Mouse (Mus musculus) erythroblast, embryonic 14.5 days (primary cell): ENCODE results near the gene Grpel1. TPM values are rescaled to one million over a fixed set of nuclear protein-coding genes. Genes with fewer than 3 reads are reported as not detected.

Experiments used
- H3K27me3 ChIP-seq: 2 replicates; pipeline ENCODE4 v1.6.1; 2012; ENCODE audit warnings: inconsistent platforms; ENCODE audit not compliant: control insufficient read depth
- H3K36me3 ChIP-seq: 2 replicates; pipeline ENCODE4 v1.6.1; 2012; ENCODE audit warnings: mild to moderate bottlenecking, inconsistent platforms; ENCODE audit not compliant: control insufficient read depth
- H3K4me1 ChIP-seq: 2 replicates; pipeline ENCODE4 v1.6.1; 2012; ENCODE audit warnings: inconsistent platforms; ENCODE audit not compliant: control insufficient read depth
- H3K4me3 ChIP-seq: replicated peaks from 2 replicates; pipeline ENCODE3; 2012; ENCODE audit warnings: moderate library complexity, mild to moderate bottlenecking, inconsistent platforms
- H3K9me3 ChIP-seq: 2 replicates; pipeline ENCODE4 v1.6.1; 2012; ENCODE audit warnings: low read length, inconsistent platforms, mixed read lengths; ENCODE audit not compliant: control insufficient read depth
- GATA1 ChIP-seq: IDR thresholded peaks from 2 replicates; pipeline ENCODE4 v1.6.1; 2012; ENCODE audit warnings: low read length, inconsistent platforms, mixed read lengths
- TAL1 ChIP-seq: IDR thresholded peaks from 3 replicates; pipeline ENCODE4 v1.6.1; 2012; ENCODE audit warnings: low read length, inconsistent platforms, mixed read lengths
- polyA plus RNA-seq: library from polyadenylated mRNA; stranded (reverse); fragments of >175 nt; gene quantifications from 2 replicates; pipeline ENCODE4 v1.2.3, GENCODE M21; 2012

Grpel1 gene
- polyA plus RNA-seq, 1 experiment = 1.6 TPM

DNA sequence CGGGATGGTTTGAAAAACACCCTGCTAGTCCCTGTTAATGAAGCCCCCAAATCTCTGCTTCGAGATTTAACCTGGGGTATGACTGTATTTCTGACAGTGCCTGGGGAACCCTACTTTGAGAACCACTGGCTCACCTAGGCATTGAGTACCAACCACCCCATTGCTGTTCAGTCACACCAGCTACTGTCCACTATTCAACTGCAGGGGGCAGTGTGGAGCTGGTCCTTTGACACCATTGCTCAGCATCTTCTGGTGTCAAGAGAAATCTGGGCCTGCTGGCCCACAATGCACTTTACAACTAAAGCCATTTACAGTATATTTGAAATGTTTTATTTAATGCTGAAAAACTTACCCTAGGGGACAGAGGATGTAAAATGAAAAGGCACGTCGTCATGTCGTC, 9.5 kb downstream of the Grpel1 start:
- Histone ChIP-seq H3K4me3 (no peak overlapping the region), H3K9me3 (no peaks in the 10 kb centered on the region), H3K4me1 (peaks cover 2% of the 10 kb centered on the region), H3K36me3 (peaks cover 89% of the 10 kb centered on the region), H3K27me3 (no peaks in the 10 kb centered on the region)
- no peak for TF ChIP-seq GATA1

DNA sequence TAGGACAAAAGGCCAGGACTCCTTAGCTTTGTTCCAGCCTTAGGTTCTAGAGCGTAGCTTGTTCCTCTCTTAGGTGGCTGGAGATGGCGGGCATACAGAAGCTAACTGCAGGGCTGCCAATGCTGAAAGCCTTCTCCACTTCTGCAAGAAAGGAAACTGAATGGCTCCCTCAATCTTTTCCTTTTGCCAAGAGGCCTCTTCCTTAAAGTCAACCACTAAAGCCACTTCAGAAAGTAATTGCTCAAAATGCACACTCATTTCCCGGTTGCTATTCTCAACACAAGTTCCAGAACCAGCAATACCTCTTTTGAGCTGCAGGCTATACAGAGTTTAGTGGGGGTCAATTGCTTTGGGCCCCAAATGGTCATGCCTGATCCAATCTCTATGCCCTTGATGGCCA, 12.7 kb downstream of the Grpel1 start:
- H3K4me1 ChIP-seq = peaks cover 32% of the 10 kb centered on the region
- H3K4me3 ChIP-seq = no peak overlapping the region
- TF ChIP-seq TAL1 (no peak), GATA1 (no peak)
- H3K27me3 ChIP-seq = no peaks in the 10 kb centered on the region
- no peaks in the 10 kb centered on the region for H3K9me3 ChIP-seq
- peaks cover 86% of the 10 kb centered on the region for H3K36me3 ChIP-seq

DNA sequence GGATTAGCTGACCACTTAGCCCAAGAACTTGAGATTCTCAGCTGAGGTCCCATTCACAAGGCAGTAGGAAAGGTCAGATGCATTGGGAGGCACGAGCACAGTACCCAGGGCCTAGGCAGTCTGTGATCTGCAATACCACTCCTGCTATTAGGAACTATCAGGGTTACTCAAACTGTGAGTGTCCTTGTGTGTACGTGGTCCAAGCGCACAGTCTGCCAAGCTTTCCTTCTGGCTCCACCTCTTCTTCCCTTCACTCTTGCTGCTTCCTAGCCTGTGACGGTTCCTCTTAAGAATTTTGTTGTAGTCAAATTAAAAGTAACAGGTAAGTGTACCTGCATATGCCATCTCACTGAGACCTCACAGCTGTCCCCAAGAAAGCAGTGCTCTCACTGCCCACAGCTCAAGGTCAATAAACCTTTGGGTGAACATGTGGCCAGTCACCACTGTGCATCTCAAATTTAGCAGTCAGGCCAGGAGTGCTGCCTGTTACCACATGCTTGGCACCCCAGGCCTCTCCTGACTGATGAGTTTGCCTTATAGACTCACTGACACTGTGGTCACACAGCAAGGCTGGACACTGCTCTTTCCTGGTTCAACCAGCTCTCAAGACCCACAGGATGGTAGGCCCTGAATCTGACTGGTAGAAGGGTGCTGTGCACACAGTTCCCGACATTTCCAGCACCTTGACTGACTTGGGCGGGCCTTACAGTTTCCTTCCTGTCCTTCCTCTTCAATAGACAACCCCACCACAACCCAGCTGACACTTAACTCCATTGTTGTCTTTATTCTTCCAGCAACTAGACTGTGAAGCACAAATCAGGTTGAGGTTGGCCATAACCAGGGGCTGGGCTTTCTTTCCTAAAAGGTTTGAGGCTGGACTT, 14.0 kb downstream of the Grpel1 start:
- H3K4me1 ChIP-seq = peaks cover 45% of the 10 kb centered on the region
- no peaks in the 10 kb centered on the region for H3K9me3 ChIP-seq
- TF ChIP-seq TAL1 (no peak), GATA1 (no peak)
- no peak overlapping the region for H3K4me3 ChIP-seq
- H3K27me3 ChIP-seq = no peaks in the 10 kb centered on the region
- H3K36me3 ChIP-seq = peaks cover 76% of the 10 kb centered on the region

DNA sequence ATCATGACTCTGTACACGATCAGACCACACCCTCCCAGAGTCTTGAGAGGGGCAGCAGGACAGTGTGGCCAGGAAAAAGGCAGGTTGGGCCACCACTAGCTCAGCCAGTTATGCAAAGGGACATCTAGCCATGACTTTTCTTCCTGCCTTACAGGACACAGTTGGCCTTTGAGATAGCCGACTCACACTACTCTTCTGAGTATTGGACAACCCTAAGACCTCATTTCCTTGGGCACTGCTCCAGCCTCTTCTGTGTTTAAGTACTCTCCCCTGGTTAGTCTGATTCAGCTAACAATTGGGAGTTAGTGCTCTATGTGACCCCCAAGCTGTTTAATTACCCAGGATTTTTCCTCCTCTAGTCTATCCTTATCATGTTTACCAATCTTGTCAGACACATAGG, 14.9 kb downstream of the Grpel1 start:
- Histone ChIP-seq H3K4me3 (no peak overlapping the region), H3K4me1 (peaks cover 49% of the 10 kb centered on the region), H3K9me3 (no peaks in the 10 kb centered on the region), H3K36me3 (peaks cover 68% of the 10 kb centered on the region), H3K27me3 (peaks cover 3% of the 10 kb centered on the region)
- TF ChIP-seq TAL1 (no peak), GATA1 (no peak)

DNA sequence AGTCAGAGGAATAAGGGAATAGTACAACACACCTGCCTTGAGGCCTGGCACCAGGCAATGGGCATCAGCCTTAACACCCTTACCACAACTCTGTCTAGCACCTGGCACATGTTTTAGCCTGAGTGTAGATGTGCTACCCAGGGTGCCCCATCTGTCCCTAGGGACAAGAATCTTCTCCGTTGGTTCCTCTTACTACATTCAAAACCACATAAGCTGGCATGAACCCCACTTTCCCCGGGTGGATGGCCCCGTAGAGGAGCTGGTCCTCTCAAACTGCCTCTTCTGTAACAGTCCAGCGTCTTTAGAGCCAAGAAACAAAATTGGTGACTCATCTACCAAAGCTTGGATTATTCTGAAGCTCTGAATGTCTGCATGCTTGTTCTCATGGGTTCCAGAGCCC, 15.6 kb downstream of the Grpel1 start:
- TF ChIP-seq TAL1 (no peak), GATA1 (no peak)
- Histone ChIP-seq H3K4me1 (peaks cover 55% of the 10 kb centered on the region), H3K27me3 (peaks cover 9% of the 10 kb centered on the region), H3K9me3 (no peaks in the 10 kb centered on the region), H3K4me3 (no peak overlapping the region), H3K36me3 (peaks cover 63% of the 10 kb centered on the region)

DNA sequence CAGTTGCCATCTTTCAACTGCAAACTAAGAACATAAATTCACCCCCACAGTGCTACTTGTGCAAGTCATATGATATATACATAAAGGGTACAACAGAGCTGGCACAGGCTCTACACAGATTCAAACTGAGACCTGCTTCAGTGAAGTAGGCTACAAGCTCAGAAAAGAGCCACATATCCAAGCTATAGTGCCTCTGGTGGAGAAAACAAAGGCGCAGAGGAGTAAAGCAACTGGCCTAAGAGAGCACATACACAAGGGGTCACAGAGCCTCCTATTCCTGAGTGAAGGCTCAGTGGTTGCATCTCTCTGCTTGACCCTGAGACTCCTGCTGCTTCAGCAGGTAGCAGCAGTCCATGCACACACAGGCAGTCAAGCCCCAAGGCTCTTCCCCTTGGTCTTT, 16.3 kb downstream of the Grpel1 start:
- Histone ChIP-seq H3K4me3 (no peak overlapping the region), H3K27me3 (peaks cover 17% of the 10 kb centered on the region), H3K36me3 (peaks cover 57% of the 10 kb centered on the region), H3K9me3 (no peaks in the 10 kb centered on the region), H3K4me1 (peaks cover 59% of the 10 kb centered on the region)
- TF ChIP-seq TAL1 (no peak), GATA1 (no peak)

DNA sequence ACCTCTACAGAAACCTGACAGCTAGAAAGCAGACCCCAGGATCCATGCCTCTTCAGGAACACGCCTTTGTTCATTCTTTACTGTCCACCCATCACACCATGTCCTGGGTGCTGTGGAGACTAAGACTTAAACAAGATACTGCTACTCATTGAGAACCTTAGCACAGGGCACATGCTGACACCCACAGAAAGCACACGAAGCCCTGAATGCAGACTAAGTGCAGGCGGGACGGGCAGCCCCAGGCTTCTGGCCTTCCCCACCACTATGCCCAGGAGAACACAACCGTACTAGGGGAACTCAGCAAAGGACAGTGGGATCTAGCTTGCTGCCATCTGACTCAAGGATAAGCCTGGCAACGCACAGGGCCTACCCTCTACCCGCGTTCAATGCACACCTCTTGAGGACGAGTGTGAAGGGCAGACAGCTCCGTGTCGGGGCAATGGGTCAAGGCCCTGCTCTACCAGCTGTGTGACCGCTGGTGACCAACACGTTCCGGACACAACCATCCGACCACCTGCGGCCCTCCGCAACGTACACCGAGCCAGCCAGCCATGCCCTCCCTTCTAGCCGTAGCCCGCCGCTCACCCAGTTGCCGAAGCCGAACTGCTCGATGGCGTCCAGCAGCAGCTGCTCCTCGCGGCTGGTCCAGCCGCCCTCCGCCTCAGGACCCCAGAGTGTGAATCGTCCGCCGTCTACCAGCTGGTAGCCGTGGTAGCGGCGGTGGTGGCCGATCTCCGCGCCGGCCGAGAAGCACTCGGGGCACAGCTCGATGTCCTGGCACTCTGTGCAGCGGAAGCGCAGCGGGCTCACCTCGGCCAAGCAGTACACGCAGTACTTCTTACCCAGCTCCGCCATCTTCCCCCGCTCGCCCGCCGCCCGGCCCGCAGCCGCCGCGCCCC, 18.7 kb downstream of the Grpel1 start:
- Histone ChIP-seq H3K4me3 (peak overlapping the region; percentile 80), H3K36me3 (peaks cover 38% of the 10 kb centered on the region), H3K9me3 (no peaks in the 10 kb centered on the region), H3K4me1 (peaks cover 57% of the 10 kb centered on the region), H3K27me3 (peaks cover 33% of the 10 kb centered on the region)
- TF ChIP-seq TAL1 = no peak
- TF ChIP-seq GATA1 = no peak

DNA sequence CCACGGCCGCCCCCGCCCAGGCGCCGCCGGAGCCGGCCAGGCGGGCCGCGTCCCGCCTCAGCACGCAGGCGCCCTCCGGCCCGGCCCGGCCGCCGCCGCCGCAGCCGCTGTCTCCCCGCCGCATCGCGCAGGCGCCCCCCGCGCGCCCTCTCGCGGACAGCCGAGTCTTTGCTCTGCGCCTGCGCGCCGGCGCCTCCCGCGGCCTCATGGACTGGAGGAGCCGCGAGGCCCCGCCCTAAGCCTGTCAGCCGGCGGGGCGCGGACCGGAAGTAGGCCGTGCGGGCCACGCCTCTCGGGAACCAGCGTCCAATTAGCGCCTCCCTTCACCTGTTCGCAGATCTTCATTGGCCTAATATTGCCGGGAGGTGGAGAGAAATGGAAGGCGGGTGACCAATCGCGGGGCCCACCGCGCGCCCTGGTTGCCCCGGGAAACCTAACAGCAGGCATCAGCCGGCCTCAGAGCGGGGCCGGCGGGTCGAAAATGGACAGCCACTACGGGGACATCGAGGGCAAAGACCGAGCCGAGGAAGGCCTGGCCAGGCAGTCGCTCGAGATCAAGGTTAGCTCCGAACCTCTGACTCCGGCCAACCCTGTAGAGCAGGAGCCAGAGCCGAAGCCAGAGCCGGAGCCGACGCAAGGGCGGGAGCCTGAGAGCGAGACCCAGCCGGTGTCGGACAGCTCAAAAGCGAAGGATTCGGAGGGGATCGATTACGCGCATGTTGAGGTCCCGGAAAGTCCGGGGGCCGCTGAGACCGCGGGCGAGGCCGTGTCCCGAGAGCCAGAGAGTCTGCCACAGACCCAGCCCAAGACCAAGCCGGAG, 19.6 kb downstream of the Grpel1 start, which contains the start of the genes Tada2b and Ccdc96:
Tada2b (minus strand) TSS at position 115 of the 820 bp plus-strand sequence.
Ccdc96 (plus strand) TSS at position 418 of the 820 bp plus-strand sequence.
- peaks cover 56% of the 10 kb centered on the region for H3K4me1 ChIP-seq
- H3K36me3 ChIP-seq = peaks cover 31% of the 10 kb centered on the region
- H3K9me3 ChIP-seq = no peaks in the 10 kb centered on the region
- peak within 1 kb of the TSS; percentile 80 for H3K4me3 ChIP-seq
- TF ChIP-seq TAL1 (no peak), GATA1 (no peak)
- H3K27me3 ChIP-seq = peaks cover 33% of the 10 kb centered on the region

DNA sequence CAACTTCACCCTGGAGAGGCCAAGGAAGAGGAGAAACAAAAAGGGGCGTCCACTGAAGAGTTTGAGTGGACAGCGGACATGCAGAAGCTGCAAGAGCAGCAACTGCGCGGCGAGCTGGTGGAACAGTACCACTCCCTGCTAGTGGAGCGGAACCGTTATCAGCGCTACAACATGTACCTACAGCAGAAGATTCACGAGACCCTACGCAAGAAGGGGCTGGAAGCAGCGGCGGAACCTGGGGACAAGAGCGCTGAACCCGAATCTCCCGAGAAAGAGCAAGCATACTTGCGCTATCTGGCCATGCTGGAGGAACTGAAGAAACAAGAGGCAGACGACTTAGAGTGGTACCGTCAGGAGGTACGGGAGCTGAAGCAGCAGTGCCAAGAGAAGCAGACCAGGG, 20.5 kb downstream of the Grpel1 start:
- Histone ChIP-seq H3K9me3 (no peaks in the 10 kb centered on the region), H3K4me1 (peaks cover 46% of the 10 kb centered on the region), H3K4me3 (peak overlapping the region; percentile 80), H3K36me3 (peaks cover 23% of the 10 kb centered on the region), H3K27me3 (peaks cover 33% of the 10 kb centered on the region)
- TF ChIP-seq GATA1 (no peak; the same call in 1 of the 2 replicates), TAL1 (no peak)
